Mouse (Mus musculus) spleen, postnatal 14 days (tissue): ENCODE measurements around the gene Fam110a.

Experiments used
- DNase-seq, 2 experiments: peaks; one replicate each; pipeline ENCODE4 v3.0.0; 2021 to 2022; ENCODE audit warnings: low spot score in 2 of 2

The Fam110a gene

GRCm38 (mm10) chr2:151971748-151972147 is 8.3 kb downstream of the Fam110a start:
- no peak for DNase-seq

- peak; percentile 57 to 68 for DNase-seq
Measured at GRCm38 (mm10) chr2:151970191-151971172, 9.5 kb downstream of the Fam110a start.

- no peak for DNase-seq
Measured at GRCm38 (mm10) chr2:151969396-151969795, 10.6 kb downstream of the Fam110a start.

GRCm38 (mm10) chr2:151968986-151969385 is 11.0 kb downstream of the Fam110a start:
- DNase-seq, result no peak

GRCm38 (mm10) chr2:151968451-151968850 is 11.6 kb downstream of the Fam110a start:
- no peak for DNase-seq

- DNase-seq, result no peak
Measured at GRCm38 (mm10) chr2:151967792-151968191, 12.2 kb downstream of the Fam110a start.

GRCm38 (mm10) chr2:151967176-151967750 is 12.8 kb downstream of the Fam110a start:
- DNase-seq, result no peak

- no peak for DNase-seq
Measured at GRCm38 (mm10) chr2:151964052-151964451, 16.0 kb downstream of the Fam110a start.

GRCm38 (mm10) chr2:151963319-151963718 is 16.7 kb downstream of the Fam110a start:
- DNase-seq, result no peak

- no peak for DNase-seq
Measured at GRCm38 (mm10) chr2:151962474-151962873, 17.5 kb downstream of the Fam110a start.

GRCm38 (mm10) chr2:151961284-151962196 is 18.5 kb downstream of the Fam110a start:
- no peak for DNase-seq

- no peak for DNase-seq
Measured at GRCm38 (mm10) chr2:151959274-151959673, 20.7 kb downstream of the Fam110a start.

GRCm38 (mm10) chr2:151956500-151957137 is 23.4 kb downstream of the Fam110a start:
- no peak for DNase-seq

- DNase-seq, result no peak
Measured at GRCm38 (mm10) chr2:151953665-151954064, 26.4 kb downstream of the Fam110a start.

- no peak for DNase-seq
Measured at GRCm38 (mm10) chr2:151949082-151949774, 30.8 kb downstream of the Fam110a start.

- DNase-seq, result no peak
Measured at GRCm38 (mm10) chr2:151948311-151948710, 31.7 kb downstream of the Fam110a start.

GRCm38 (mm10) chr2:151947617-151948016 is 32.4 kb downstream of the Fam110a start:
- DNase-seq, result no peak

- no peak for DNase-seq
Measured at GRCm38 (mm10) chr2:151944106-151944505, 35.9 kb downstream of the Fam110a start.

- DNase-seq, result no peak
Measured at GRCm38 (mm10) chr2:151941269-151941668, 38.8 kb downstream of the Fam110a start.

- no peak for DNase-seq
Measured at GRCm38 (mm10) chr2:151939651-151940420, 40.2 kb downstream of the Fam110a start.
